ENCODE assay signal across 14 mouse cellular contexts in genomic region chr7:75682901-75683300, GRCm38 (mm10).
DNase-seq lines count a peak whose midpoint lies in the region.
"Had no signal": no experiment of that assay in that cellular context is flagged by ENCODE, and none has a peak within 500 bp of the region (broad histone marks: within the 10 kb centered on the region; RNA-seq: fewer than 3 reads in every experiment).

No protein-coding gene starts in this region.

- peak; percentile 46 for DNase-seq in heart, adult 8-10 months (ENCODE audit: low spot score)
- no peak for DNase-seq in heart, postnatal 10 days
- peak; percentile 69 for DNase-seq in 3T3-L1 (ENCODE audit: low read depth, low spot score)
- peak; percentile 75 for DNase-seq in Muller cell, postnatal 12 days (ENCODE audit: inconsistent ontology term)
- peak; percentile 56 for DNase-seq in gastrocnemius, postnatal 25 days
- DNase-seq in left cerebral cortex, postnatal 10 days (ENCODE audit: extremely low spot score in 1 of 2, low spot score in 2 of 2) = no peak
- DNase-seq in adrenal gland, postnatal 4 days (ENCODE audit: low spot score in 2 of 2) = no peak
- DNase-seq: adrenal gland, adult 2 months; cerebellum, postnatal 14 days; kidney, adult 9 months; kidney, postnatal 25 days; lung, embryonic 14.5 days; lung, postnatal 4 days; right cerebral cortex, postnatal 25 days had no signal

- intact Hi-C loops in heart, postnatal 10 days (cut with DNase I) = loop anchor here (5.0 kb wide), 1 partner anchor 41 kb away; no protein-coding TSS in a partner anchor
- intact Hi-C loops in left cerebral cortex, postnatal 10 days (cut with DNase I) = no loop called here

Comparison
In these comparisons a context has a peak if more than half of its experiments do, and no peak if none do; other contexts are left out.
1. DNase-seq: peak in heart, adult 8-10 months (single experiment), 3T3-L1 (single experiment), Muller cell, postnatal 12 days (single experiment) and gastrocnemius, postnatal 25 days (single experiment); none in heart, postnatal 10 days (0 of 2), left cerebral cortex, postnatal 10 days (0 of 2) and adrenal gland, postnatal 4 days (0 of 2).